Mouse (Mus musculus) neural tube, embryonic 14.5 days (tissue): ENCODE data around the gene Aurkb. TPM values are rescaled to one million over a fixed set of nuclear protein-coding genes. Genes with fewer than 3 reads are reported as not detected.
A peak's percentile ranks its signal among the peaks of the same experiment; 100 is the strongest.

ENCODE experiments used
- ATAC-seq: fragments of 200-750 bp; cut with Nextera tagmentation; 2 replicates; pipeline ENCODE4 v1.8.0; 2017; ENCODE audit warnings: low read depth, mild to moderate bottlenecking, moderate TSS enrichment, moderate library complexity
- H3K27ac ChIP-seq: fragments of 300-500 bp; sonication (generic); 2 replicates; pipeline ENCODE4 v1.5.1; 2014; ENCODE audit warnings: low read depth, mild to moderate bottlenecking, control low read depth, low read length, moderate library complexity, mixed read lengths
- H3K27me3 ChIP-seq: fragments of 300-500 bp; sonication (generic); 2 replicates; pipeline ENCODE4 v1.6.1; 2014; ENCODE audit warnings: low read length; ENCODE audit not compliant: control insufficient read depth, insufficient read depth
- H3K36me3 ChIP-seq: fragments of 300-500 bp; sonication (generic); 2 replicates; pipeline ENCODE4 v1.6.1; 2014; ENCODE audit warnings: low read length, mixed read lengths; ENCODE audit not compliant: control insufficient read depth, insufficient read depth
- H3K4me1 ChIP-seq: fragments of 300-500 bp; sonication (generic); 2 replicates; pipeline ENCODE4 v1.6.1; 2014; ENCODE audit warnings: low read length; ENCODE audit not compliant: control insufficient read depth, insufficient read depth
- H3K4me2 ChIP-seq: fragments of 300-500 bp; sonication (generic); 2 replicates; pipeline ENCODE4 v1.6.1; 2014; ENCODE audit warnings: mild to moderate bottlenecking, low read depth, low read length, control low read depth
- H3K4me3 ChIP-seq: fragments of 300-500 bp; sonication (generic); 2 replicates; pipeline ENCODE4 v1.5.1; 2014; ENCODE audit warnings: low read depth, low read length, control low read depth, mixed read lengths
- H3K9ac ChIP-seq: fragments of 300-500 bp; sonication (generic); replicated peaks from 2 replicates; pipeline ENCODE4 v1.6.1; 2014; ENCODE audit warnings: low read depth, mild to moderate bottlenecking, control low read depth, low read length, mixed read lengths
- H3K9me3 ChIP-seq: fragments of 300-500 bp; sonication (generic); 2 replicates; pipeline ENCODE4 v1.6.1; 2016; ENCODE audit warnings: low read length; ENCODE audit not compliant: control insufficient read depth
- WGBS: fragments of 180-500 bp; shearing (Covaris S2); extraction: QIAGEN DNeasy Blood & Tissue Kit; methylation state at CpG from one replicate; pipeline ENCODE4 v1.1.7; 2014; 5-methylcytosine and 5-hydroxymethylcytosine counted together
- polyA plus RNA-seq: library from polyadenylated mRNA; unstranded; fragments of >200 nt; fragmentation: Nextera tagmentation; extraction: Ambion mirVana; gene quantifications from 2 replicates; pipeline ENCODE4 v1.2.1, GENCODE M21; 2014

The Aurkb gene
- polyA plus RNA-seq, 1 experiment from 2014 or later: 8.7 TPM

- peak overlapping the region; percentile 80 for H3K9ac ChIP-seq
- H3K4me3 ChIP-seq: peak overlapping the region; percentile 85
- no peaks in the 10 kb centered on the region for H3K9me3 ChIP-seq
- WGBS: 0% methylated on average over 33 of the region's 49 CpGs
- peak overlapping the region; percentile 79 for H3K4me2 ChIP-seq
- H3K27me3 ChIP-seq: no peaks in the 10 kb centered on the region
- no peaks in the 10 kb centered on the region for H3K36me3 ChIP-seq
- peak; percentile 24 for ATAC-seq
- H3K27ac ChIP-seq: peak overlapping the region; percentile 91
- peaks cover 23% of the 10 kb centered on the region for H3K4me1 ChIP-seq
Measured at GRCm38 (mm10) chr11:69059975-69060411, 14.5 kb downstream of the Aurkb start.

- H3K27ac ChIP-seq: peak overlapping the region; percentile 91
- peak overlapping the region; percentile 79 for H3K4me2 ChIP-seq
- no peaks in the 10 kb centered on the region for H3K36me3 ChIP-seq
- no peak for ATAC-seq
- H3K9ac ChIP-seq: peak overlapping the region; percentile 80
- peaks cover 23% of the 10 kb centered on the region for H3K4me1 ChIP-seq
- no peaks in the 10 kb centered on the region for H3K27me3 ChIP-seq
- H3K9me3 ChIP-seq: no peaks in the 10 kb centered on the region
- WGBS: under 1% methylated on average over 40 of the region's 40 CpGs
- H3K4me3 ChIP-seq: peak overlapping the region; percentile 85
Measured at GRCm38 (mm10) chr11:69060448-69061254, 15.2 kb downstream of the Aurkb start.

- Histone ChIP-seq H3K27ac (no peak overlapping the region), H3K4me1 (peaks cover 26% of the 10 kb centered on the region)
Measured at GRCm38 (mm10) chr11:69061255-69061912, 15.9 kb downstream of the Aurkb start.

GRCm38 (mm10) chr11:69062194-69062760 lies 16.8 kb downstream of the Aurkb start:
- Histone ChIP-seq H3K4me3 (peak overlapping the region; percentile 70), H3K27ac (peak overlapping the region; percentile 52; the same call in 1 of the 2 replicates), H3K36me3 (no peaks in the 10 kb centered on the region), H3K9me3 (no peaks in the 10 kb centered on the region), H3K4me1 (peaks cover 30% of the 10 kb centered on the region), H3K27me3 (no peaks in the 10 kb centered on the region), H3K9ac (no peak overlapping the region), H3K4me2 (peak overlapping the region; percentile 79)
- 1% methylated on average over 17 of the region's 17 CpGs for WGBS
- ATAC-seq: no peak

More at GRCm38 (mm10) chr11:69061255-69061912, 15.9 kb downstream of the Aurkb start:
- 5% methylated on average over 17 of the region's 17 CpGs for WGBS
- no peak for ATAC-seq
- Histone ChIP-seq H3K27me3 (no peaks in the 10 kb centered on the region), H3K4me3 (peak overlapping the region; percentile 85), H3K4me2 (peak overlapping the region; percentile 79), H3K36me3 (no peaks in the 10 kb centered on the region), H3K9ac (no peak overlapping the region; the same call in 1 of the 2 replicates), H3K9me3 (no peaks in the 10 kb centered on the region)

- H3K27me3 ChIP-seq: no peaks in the 10 kb centered on the region
Measured at GRCm38 (mm10) chr11:69062761-69063224, 17.3 kb downstream of the Aurkb start.

GRCm38 (mm10) chr11:69063413-69064201 lies 18.2 kb downstream of the Aurkb start:
- Histone ChIP-seq H3K4me3 (peak overlapping the region; percentile 70), H3K4me2 (peak overlapping the region; percentile 76), H3K9me3 (no peaks in the 10 kb centered on the region), H3K36me3 (no peaks in the 10 kb centered on the region), H3K27ac (peak overlapping the region; percentile 39), H3K9ac (peak overlapping the region; percentile 59), H3K27me3 (no peaks in the 10 kb centered on the region), H3K4me1 (peaks cover 25% of the 10 kb centered on the region)
- ATAC-seq: 0 out of 2 replicates have a peak, but pooled peaks have one; percentile 29
- WGBS: under 1% methylated on average over 31 of the region's 31 CpGs

More at GRCm38 (mm10) chr11:69062761-69063224, 17.3 kb downstream of the Aurkb start:
- H3K4me1 ChIP-seq: peaks cover 31% of the 10 kb centered on the region
- H3K36me3 ChIP-seq: no peaks in the 10 kb centered on the region
- no peaks in the 10 kb centered on the region for H3K9me3 ChIP-seq
- H3K27ac ChIP-seq: peak overlapping the region; percentile 52; the same call in 1 of the 2 replicates
- no peak overlapping the region for H3K9ac ChIP-seq
- peak; percentile 60 for ATAC-seq
- WGBS: under 1% methylated on average over 19 of the region's 19 CpGs
- peak overlapping the region; percentile 76 for H3K4me2 ChIP-seq
- peak overlapping the region; percentile 70 for H3K4me3 ChIP-seq

GRCm38 (mm10) chr11:69064259-69065133 lies 19.0 kb downstream of the Aurkb start:
- peak overlapping the region; percentile 70 for H3K4me3 ChIP-seq
- peak overlapping the region; percentile 76 for H3K4me2 ChIP-seq
- H3K36me3 ChIP-seq: no peaks in the 10 kb centered on the region
- H3K9ac ChIP-seq: peak overlapping the region; percentile 59; the same call in 1 of the 2 replicates
- 59% methylated on average over 9 of the region's 9 CpGs for WGBS
- H3K4me1 ChIP-seq: peaks cover 25% of the 10 kb centered on the region
- H3K27me3 ChIP-seq: no peaks in the 10 kb centered on the region
- ATAC-seq: no peak
- no peak overlapping the region for H3K27ac ChIP-seq
- no peaks in the 10 kb centered on the region for H3K9me3 ChIP-seq
